Mouse (Mus musculus) kidney, adult 2 months (tissue): ENCODE measurements around the gene Lpar5. TPM values are rescaled to one million over a fixed set of nuclear protein-coding genes. Genes with fewer than 3 reads are reported as not detected.

ENCODE experiments used
- DNase-seq: peaks from one replicate; pipeline ENCODE4 v3.0.0; 2021
- H3K27ac ChIP-seq: fragments of 200-500 bp; 2 replicates; pipeline ENCODE4 v1.5.1; 2012; ENCODE audit warnings: low read depth, low read length, control low read depth, inconsistent platforms; ENCODE audit not compliant: insufficient read depth
- H3K27me3 ChIP-seq: fragments of 200-500 bp; replicated peaks from 2 replicates; pipeline ENCODE4 v1.6.1; 2012; ENCODE audit warnings: mild to moderate bottlenecking, moderate library complexity, low read length, inconsistent platforms; ENCODE audit not compliant: control insufficient read depth, insufficient read depth
- H3K36me3 ChIP-seq: fragments of 200-500 bp; 2 replicates; pipeline ENCODE4 v1.6.1; 2012; ENCODE audit warnings: mild to moderate bottlenecking, moderate library complexity, low read length, inconsistent platforms; ENCODE audit not compliant: control insufficient read depth, insufficient read depth
- H3K4me1 ChIP-seq: fragments of 200-500 bp; 2 replicates; pipeline ENCODE4 v1.6.1; 2011; ENCODE audit warnings: low read length; ENCODE audit not compliant: control insufficient read depth, insufficient read depth
- H3K4me3 ChIP-seq: fragments of 200-500 bp; 2 replicates; pipeline ENCODE4 v1.5.1; 2011; ENCODE audit warnings: mild to moderate bottlenecking, low read depth, low read length, control low read depth; ENCODE audit not compliant: insufficient read depth
- CTCF ChIP-seq: fragments of 200-500 bp; conservative IDR thresholded peaks from 2 replicates; pipeline ENCODE4 v1.5.1; 2011; ENCODE audit warnings: low read depth, mild to moderate bottlenecking, control low read depth, low read length, moderate library complexity, mixed read lengths; ENCODE audit not compliant: insufficient read depth, insufficient read length
- POLR2A ChIP-seq: fragments of 200-500 bp; IDR thresholded peaks from one replicate; pipeline ENCODE4 v1.6.1; 2011; ENCODE audit warnings: low read depth, low read length, control low read depth
- WGBS: fragments of 180-500 bp; shearing (Covaris S2); methylation state at CpG from one replicate; pipeline ENCODE4 v1.1.7; 2018; 5-methylcytosine and 5-hydroxymethylcytosine counted together
- polyA plus RNA-seq: library from polyadenylated mRNA; depleted of rRNA; stranded (reverse); fragments of >200 nt; gene quantifications from 2 replicates; pipeline ENCODE4 v1.2.3, GENCODE M21; 2012

Lpar5 gene
- polyA plus RNA-seq, 1 experiment = 3.5 TPM

DNA sequence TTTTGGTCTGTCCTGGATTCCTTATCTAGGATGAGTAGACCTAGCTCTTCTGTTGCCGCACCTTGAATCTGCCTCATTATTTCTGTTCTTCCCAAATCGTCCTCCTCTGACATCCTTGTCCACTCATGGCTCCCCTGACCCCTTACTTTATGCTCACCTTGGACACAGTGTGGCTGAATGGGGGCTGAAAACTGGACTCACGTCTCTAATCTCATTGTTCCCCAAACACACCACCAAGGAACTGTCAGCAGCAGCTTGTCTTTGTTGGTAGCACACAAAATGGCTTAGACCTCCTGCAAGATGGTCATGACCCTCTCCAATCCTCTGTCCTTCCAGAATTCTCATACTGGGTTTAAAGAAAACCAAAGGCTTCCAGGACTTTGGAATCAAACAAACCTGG is 20.2 kb downstream of the Lpar5 start:
- Histone ChIP-seq H3K36me3 (no peaks in the 10 kb centered on the region), H3K4me3 (no peak overlapping the region), H3K27me3 (no peaks in the 10 kb centered on the region), H3K27ac (peak overlapping the region; percentile 87), H3K4me1 (peaks cover 13% of the 10 kb centered on the region)
- no peak for TF ChIP-seq CTCF
- TF ChIP-seq POLR2A = no peak
- DNase-seq = no peak
- 82% methylated on average over 3 of the region's 3 CpGs for WGBS

DNA sequence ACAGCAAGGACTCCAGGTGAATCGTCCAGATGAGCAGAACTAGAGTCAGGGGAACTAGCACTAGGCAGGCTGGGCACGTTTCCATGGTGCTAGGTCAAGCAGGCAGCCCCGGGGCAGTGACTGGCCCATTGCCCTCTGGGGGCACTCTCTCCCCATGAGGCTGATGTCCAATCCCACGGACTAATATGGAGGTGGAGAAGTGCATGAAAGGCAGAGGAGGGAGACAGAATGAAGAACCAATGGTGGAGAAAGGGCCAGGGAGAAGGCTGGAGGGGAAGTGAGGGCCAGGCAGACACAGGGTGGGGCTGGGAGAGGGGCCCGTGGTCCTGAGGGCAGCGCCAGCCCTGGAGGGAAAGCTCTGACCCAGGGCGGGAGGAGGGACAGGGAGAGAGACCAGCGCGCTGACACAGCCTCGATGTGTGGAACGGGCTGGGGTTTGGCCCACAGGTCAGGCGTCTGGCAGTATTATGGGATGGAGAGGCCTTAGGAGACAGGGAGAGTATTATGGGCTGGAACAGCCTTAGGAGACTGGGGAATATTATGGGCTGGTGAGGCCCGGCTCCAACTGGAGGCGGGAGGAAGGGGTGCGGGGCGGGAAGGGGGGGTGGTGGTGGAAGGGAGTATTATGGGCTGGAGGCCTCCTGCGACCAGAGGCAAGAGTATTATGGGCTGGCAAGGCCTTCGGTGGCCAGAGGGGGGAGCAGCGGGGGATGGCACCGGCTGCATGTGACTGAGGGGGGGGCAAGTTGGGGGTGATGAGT is 21.0 kb downstream of the Lpar5 start:
- H3K4me3 ChIP-seq = peak overlapping the region; percentile 4; the same call in 1 of the 2 replicates
- H3K27ac ChIP-seq = peak overlapping the region; percentile 87
- TF ChIP-seq POLR2A (peak; percentile 13), CTCF (no peak)
- peaks cover 13% of the 10 kb centered on the region for H3K4me1 ChIP-seq
- WGBS = 3% methylated on average over 20 of the region's 20 CpGs
- H3K27me3 ChIP-seq = no peaks in the 10 kb centered on the region
- DNase-seq = peak; percentile 94
- H3K36me3 ChIP-seq = no peaks in the 10 kb centered on the region

DNA sequence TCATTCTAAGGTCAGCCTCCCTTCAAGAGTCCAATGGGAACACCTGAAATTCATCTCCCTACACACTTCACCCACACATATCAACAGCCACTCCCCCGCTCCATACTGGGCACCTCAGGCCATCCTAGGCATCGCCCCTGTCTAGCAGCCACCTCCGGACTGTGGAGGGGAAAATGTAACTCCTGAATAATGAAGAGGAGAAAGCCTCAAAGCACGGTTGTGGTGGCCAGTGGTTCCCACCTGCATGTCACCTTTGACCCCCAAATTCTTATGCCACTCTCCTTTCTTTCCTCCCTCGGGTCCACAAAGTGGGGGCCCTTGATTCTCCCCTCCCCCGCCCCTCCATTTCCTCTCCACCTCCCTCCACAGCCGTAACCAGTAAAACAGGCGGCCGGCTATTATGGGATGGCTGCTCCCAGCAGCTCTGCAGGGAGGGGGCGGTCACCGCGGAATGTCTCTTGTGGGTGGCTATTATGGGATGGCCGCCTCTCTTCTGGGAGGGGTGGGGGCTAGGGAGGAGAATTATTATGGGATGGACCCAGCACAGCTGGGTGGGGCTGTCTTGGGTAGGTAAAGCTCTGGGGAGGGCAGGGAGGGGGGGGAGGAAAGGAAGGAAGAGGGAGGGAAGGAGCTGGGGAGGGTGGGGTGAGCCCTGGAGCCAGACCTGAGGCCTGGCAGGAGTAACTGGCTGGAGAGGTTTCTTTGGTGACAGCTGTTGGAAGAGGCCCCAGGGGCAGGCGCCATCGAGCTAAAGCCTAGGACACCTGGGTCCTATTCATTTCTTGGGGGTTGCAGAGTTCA is 22.0 kb downstream of the Lpar5 start:
- WGBS = 5% methylated on average over 15 of the region's 15 CpGs
- H3K36me3 ChIP-seq = no peaks in the 10 kb centered on the region
- H3K27ac ChIP-seq = peak overlapping the region; percentile 85
- TF ChIP-seq CTCF (no peak), POLR2A (no peak)
- peaks cover 13% of the 10 kb centered on the region for H3K4me1 ChIP-seq
- DNase-seq = peak; percentile 90
- H3K27me3 ChIP-seq = no peaks in the 10 kb centered on the region
- H3K4me3 ChIP-seq = peak overlapping the region; percentile 2; the same call in 1 of the 2 replicates

DNA sequence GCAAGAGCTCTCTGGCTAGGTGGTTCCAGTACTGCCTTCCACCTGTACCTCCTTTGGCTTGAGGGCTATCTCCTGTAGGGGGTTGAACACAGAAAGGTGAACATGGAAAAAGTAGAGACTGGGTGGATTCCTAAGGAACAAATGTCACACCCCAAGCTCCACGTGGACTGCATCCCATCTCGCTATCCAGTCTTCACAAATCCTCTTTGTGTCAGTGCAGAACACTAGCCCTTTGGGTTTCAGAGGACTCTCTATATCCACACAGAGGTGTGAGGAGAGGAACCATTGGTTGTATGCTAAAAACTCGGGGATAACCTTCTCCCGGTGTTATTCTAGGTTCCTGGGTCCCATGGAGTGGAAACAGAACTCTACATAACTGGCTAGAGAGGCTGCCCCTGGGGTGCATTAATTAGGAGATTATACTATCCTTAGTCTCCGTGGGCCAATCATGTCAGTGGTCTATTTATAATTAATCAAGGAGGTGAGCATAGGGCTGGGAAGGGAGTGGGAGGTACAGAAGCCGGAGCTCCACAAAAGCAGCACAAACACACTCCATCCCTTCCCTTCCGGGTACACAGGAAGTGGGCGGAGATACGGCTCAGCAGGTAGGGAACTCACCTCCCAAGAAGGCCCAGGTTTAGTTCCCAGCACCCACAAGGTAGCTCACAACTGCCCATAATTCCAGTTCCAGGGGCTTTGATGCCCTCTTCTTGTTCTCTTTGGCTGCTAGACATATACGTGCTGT is 22.8 kb downstream of the Lpar5 start:
- peaks cover 13% of the 10 kb centered on the region for H3K4me1 ChIP-seq
- no peaks in the 10 kb centered on the region for H3K27me3 ChIP-seq
- TF ChIP-seq CTCF (no peak), POLR2A (no peak)
- no peaks in the 10 kb centered on the region for H3K36me3 ChIP-seq
- H3K4me3 ChIP-seq = no peak overlapping the region
- peak overlapping the region; percentile 76 for H3K27ac ChIP-seq
- no peak for DNase-seq
- WGBS = 48% methylated on average over 10 of the region's 10 CpGs

DNA sequence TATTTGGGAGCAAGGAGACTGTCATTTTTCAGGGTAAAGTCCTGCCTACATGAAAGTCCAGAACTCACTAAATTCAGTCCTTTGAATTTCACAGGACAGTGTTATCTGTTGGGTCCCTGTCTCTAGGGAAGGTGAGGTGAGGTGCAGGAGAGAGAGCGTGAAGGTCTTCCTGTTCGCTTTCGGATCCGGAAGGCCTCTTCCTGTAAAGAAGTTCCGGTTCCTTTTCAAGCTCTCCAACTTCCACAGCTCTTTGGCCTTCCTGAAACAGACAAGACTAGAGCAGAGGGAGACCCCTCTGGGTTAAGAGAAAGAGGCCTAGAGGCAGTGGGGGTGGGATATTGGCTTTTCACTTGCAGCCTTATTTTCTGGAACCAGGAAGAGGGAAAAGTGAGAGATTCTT is 24.7 kb downstream of the Lpar5 start:
- H3K4me1 ChIP-seq = peaks cover 13% of the 10 kb centered on the region
- no peaks in the 10 kb centered on the region for H3K36me3 ChIP-seq
- no peak overlapping the region for H3K4me3 ChIP-seq
- H3K27ac ChIP-seq = no peak overlapping the region
- TF ChIP-seq CTCF = no peak
- TF ChIP-seq POLR2A = no peak
- no peak for DNase-seq
- 78% methylated on average over 5 of the region's 5 CpGs for WGBS
- no peaks in the 10 kb centered on the region for H3K27me3 ChIP-seq

DNA sequence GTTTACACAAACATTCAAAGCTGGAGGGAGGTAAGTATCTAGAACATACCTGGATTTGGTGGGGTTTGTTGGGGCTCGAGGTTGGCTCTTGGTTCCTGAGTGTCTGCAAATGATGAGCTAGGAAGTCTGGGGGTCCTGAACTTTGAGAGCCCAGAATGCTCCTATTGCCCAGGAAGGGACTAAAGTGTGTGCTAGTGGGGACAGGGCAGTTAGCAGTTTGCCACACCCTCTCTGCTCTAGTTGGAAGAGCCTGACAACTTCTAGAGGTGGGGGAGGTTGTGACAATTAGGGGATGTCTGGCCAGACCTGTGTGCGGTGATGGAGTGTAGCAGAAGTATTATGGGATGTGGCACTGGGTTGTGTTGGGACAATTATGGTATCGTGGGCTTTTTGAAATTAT is 27.1 kb downstream of the Lpar5 start:
- 17% methylated on average over 3 of the region's 3 CpGs for WGBS
- peak overlapping the region; percentile 8; the same call in 1 of the 2 replicates for H3K27ac ChIP-seq
- peaks cover 26% of the 10 kb centered on the region for H3K4me1 ChIP-seq

More for the DNA sequence above, 27.1 kb downstream of the Lpar5 start:
- no peak for DNase-seq
- Histone ChIP-seq H3K4me3 (no peak overlapping the region), H3K36me3 (no peaks in the 10 kb centered on the region), H3K27me3 (no peaks in the 10 kb centered on the region)
- TF ChIP-seq POLR2A = no peak
- TF ChIP-seq CTCF = no peak
